Mouse (Mus musculus): Measurements from ENCODE around the gene Mia. TPM values are rescaled to one million over a fixed set of nuclear protein-coding genes. Genes with fewer than 3 reads are reported as not detected.

The Mia gene
- polyA plus RNA-seq, 1 experiment: not detected

- H3K27me3 ChIP-seq (ENCODE audit: control insufficient read depth): no peaks in the 10 kb centered on the region
- peaks cover 23% of the 10 kb centered on the region for H3K4me1 ChIP-seq (ENCODE audit: control insufficient read depth)
- H3K36me3 ChIP-seq (ENCODE audit: control insufficient read depth): peaks cover 40% of the 10 kb centered on the region
- no peak overlapping the region for H3K4me3 ChIP-seq (replicated peaks)
- no peaks in the 10 kb centered on the region for H3K9me3 ChIP-seq (ENCODE audit: control insufficient read depth, low read length)
- no peak for TF ChIP-seq GATA1 (IDR thresholded peaks at IDR 0.05; ENCODE audit: low read length)
- TF ChIP-seq TAL1 (IDR thresholded peaks at IDR 0.05; ENCODE audit: low read length): no peak
Observed at GRCm38 (mm10) chr7:27218586-27218985, 37.6 kb upstream of the Mia start.

GRCm38 (mm10) chr7:27212626-27213025 is 31.7 kb upstream of the Mia start:
- Histone ChIP-seq H3K9me3 (ENCODE audit: control insufficient read depth, low read length) (no peaks in the 10 kb centered on the region), H3K4me3 (replicated peaks) (no peak overlapping the region), H3K27me3 (ENCODE audit: control insufficient read depth) (no peaks in the 10 kb centered on the region), H3K4me1 (ENCODE audit: control insufficient read depth) (no peaks in the 10 kb centered on the region), H3K36me3 (ENCODE audit: control insufficient read depth) (peaks cover 66% of the 10 kb centered on the region)
- TF ChIP-seq GATA1 (IDR thresholded peaks at IDR 0.05; ENCODE audit: low read length) (no peak), TAL1 (IDR thresholded peaks at IDR 0.05; ENCODE audit: low read length) (no peak)

GRCm38 (mm10) chr7:27203730-27204449 is 22.9 kb upstream of the Mia start:
- Histone ChIP-seq H3K4me1 (ENCODE audit: control insufficient read depth) (no peaks in the 10 kb centered on the region; the same call in 1 of the 2 replicates), H3K36me3 (ENCODE audit: control insufficient read depth) (peaks cover 52% of the 10 kb centered on the region), H3K4me3 (replicated peaks) (no peak overlapping the region), H3K27me3 (ENCODE audit: control insufficient read depth) (no peaks in the 10 kb centered on the region), H3K9me3 (ENCODE audit: control insufficient read depth, low read length) (no peaks in the 10 kb centered on the region)
- TF ChIP-seq TAL1 (IDR thresholded peaks at IDR 0.05; ENCODE audit: low read length): no peak
- no peak for TF ChIP-seq GATA1 (IDR thresholded peaks at IDR 0.05; ENCODE audit: low read length)

- Histone ChIP-seq H3K4me1 (ENCODE audit: control insufficient read depth) (peaks cover 31% of the 10 kb centered on the region), H3K36me3 (ENCODE audit: control insufficient read depth) (peaks cover 32% of the 10 kb centered on the region), H3K4me3 (replicated peaks) (no peak overlapping the region), H3K9me3 (ENCODE audit: control insufficient read depth, low read length) (no peaks in the 10 kb centered on the region), H3K27me3 (ENCODE audit: control insufficient read depth) (no peaks in the 10 kb centered on the region)
- TF ChIP-seq GATA1 (IDR thresholded peaks at IDR 0.05; ENCODE audit: low read length): no peak
- no peak for TF ChIP-seq TAL1 (IDR thresholded peaks at IDR 0.05; ENCODE audit: low read length)
Observed at GRCm38 (mm10) chr7:27198779-27199178, 17.8 kb upstream of the Mia start.

GRCm38 (mm10) chr7:27198355-27198754 is 17.4 kb upstream of the Mia start:
- H3K27me3 ChIP-seq (ENCODE audit: control insufficient read depth): no peaks in the 10 kb centered on the region
- peaks cover 32% of the 10 kb centered on the region for H3K36me3 ChIP-seq (ENCODE audit: control insufficient read depth)
- TF ChIP-seq TAL1 (IDR thresholded peaks at IDR 0.05; ENCODE audit: low read length): no peak
- no peak for TF ChIP-seq GATA1 (IDR thresholded peaks at IDR 0.05; ENCODE audit: low read length)
- no peak overlapping the region for H3K4me3 ChIP-seq (replicated peaks)
- H3K9me3 ChIP-seq (ENCODE audit: control insufficient read depth, low read length): no peaks in the 10 kb centered on the region
- H3K4me1 ChIP-seq (ENCODE audit: control insufficient read depth): peaks cover 35% of the 10 kb centered on the region

- H3K9me3 ChIP-seq (ENCODE audit: control insufficient read depth, low read length): no peaks in the 10 kb centered on the region
- TF ChIP-seq TAL1 (IDR thresholded peaks at IDR 0.05; ENCODE audit: low read length) (no peak), GATA1 (IDR thresholded peaks at IDR 0.05; ENCODE audit: low read length) (no peak)
- peaks cover 35% of the 10 kb centered on the region for H3K4me1 ChIP-seq (ENCODE audit: control insufficient read depth)
- H3K4me3 ChIP-seq (replicated peaks): no peak overlapping the region
- peaks cover 34% of the 10 kb centered on the region for H3K36me3 ChIP-seq (ENCODE audit: control insufficient read depth)
- H3K27me3 ChIP-seq (ENCODE audit: control insufficient read depth): no peaks in the 10 kb centered on the region
Observed at GRCm38 (mm10) chr7:27197634-27198033, 16.7 kb upstream of the Mia start.

- no peaks in the 10 kb centered on the region for H3K27me3 ChIP-seq (ENCODE audit: control insufficient read depth)
- no peak for TF ChIP-seq TAL1 (IDR thresholded peaks at IDR 0.05; ENCODE audit: low read length)
- TF ChIP-seq GATA1 (IDR thresholded peaks at IDR 0.05; ENCODE audit: low read length): no peak
- no peaks in the 10 kb centered on the region for H3K9me3 ChIP-seq (ENCODE audit: control insufficient read depth, low read length)
- H3K36me3 ChIP-seq (ENCODE audit: control insufficient read depth): peaks cover 34% of the 10 kb centered on the region
- H3K4me3 ChIP-seq (replicated peaks): no peak overlapping the region
- peaks cover 40% of the 10 kb centered on the region for H3K4me1 ChIP-seq (ENCODE audit: control insufficient read depth)
Observed at GRCm38 (mm10) chr7:27197136-27197535, 16.2 kb upstream of the Mia start.

- Histone ChIP-seq H3K27me3 (ENCODE audit: control insufficient read depth) (no peaks in the 10 kb centered on the region), H3K4me3 (replicated peaks) (peak within 1 kb of the TSS; percentile 95), H3K36me3 (ENCODE audit: control insufficient read depth) (peaks cover 43% of the 10 kb centered on the region), H3K9me3 (ENCODE audit: control insufficient read depth, low read length) (no peaks in the 10 kb centered on the region), H3K4me1 (ENCODE audit: control insufficient read depth) (peaks cover 40% of the 10 kb centered on the region)
- TF ChIP-seq TAL1 (IDR thresholded peaks at IDR 0.05; ENCODE audit: low read length) (no peak), GATA1 (IDR thresholded peaks at IDR 0.05; ENCODE audit: low read length) (no peak)
Observed at GRCm38 (mm10) chr7:27195681-27196611, 15.0 kb upstream of the Mia start, which contains the start of the genes BC024978 and Snrpa. BC024978 (plus strand) TSS chr7:27195781. Snrpa (minus strand) TSS chr7:27196271.

- H3K4me3 ChIP-seq (replicated peaks): no peak overlapping the region
- no peaks in the 10 kb centered on the region for H3K27me3 ChIP-seq (ENCODE audit: control insufficient read depth)
- H3K9me3 ChIP-seq (ENCODE audit: control insufficient read depth, low read length): peaks cover 3% of the 10 kb centered on the region
- peaks cover 60% of the 10 kb centered on the region for H3K36me3 ChIP-seq (ENCODE audit: control insufficient read depth)
- TF ChIP-seq TAL1 (IDR thresholded peaks at IDR 0.05; ENCODE audit: low read length): no peak
- TF ChIP-seq GATA1 (IDR thresholded peaks at IDR 0.05; ENCODE audit: low read length): no peak
- H3K4me1 ChIP-seq (ENCODE audit: control insufficient read depth): peaks cover 41% of the 10 kb centered on the region
Observed at GRCm38 (mm10) chr7:27193731-27194130, 12.8 kb upstream of the Mia start.

All from erythroblast, embryonic 14.5 days (primary cell).